Mouse (Mus musculus) thymus, adult 2 months (tissue): ENCODE results near the gene Olfr1385.

Experiments
- CTCF ChIP-seq: fragments of 200-500 bp; IDR thresholded peaks from 2 replicates; pipeline ENCODE4 v1.5.1; 2012; ENCODE audit warnings: mild to moderate bottlenecking, control low read depth, low read length, moderate library complexity, borderline replicate concordance; ENCODE audit not compliant: control insufficient read depth, poor library complexity, insufficient read depth; ENCODE audit errors: extremely low read depth
- POLR2A ChIP-seq: fragments of 200-500 bp; IDR thresholded peaks from 2 replicates; pipeline ENCODE4 v1.6.1; 2012; ENCODE audit warnings: mild to moderate bottlenecking, low read length, control low read depth, moderate library complexity; ENCODE audit not compliant: control insufficient read depth, poor library complexity, insufficient read depth; ENCODE audit errors: extremely low read depth

DNA sequence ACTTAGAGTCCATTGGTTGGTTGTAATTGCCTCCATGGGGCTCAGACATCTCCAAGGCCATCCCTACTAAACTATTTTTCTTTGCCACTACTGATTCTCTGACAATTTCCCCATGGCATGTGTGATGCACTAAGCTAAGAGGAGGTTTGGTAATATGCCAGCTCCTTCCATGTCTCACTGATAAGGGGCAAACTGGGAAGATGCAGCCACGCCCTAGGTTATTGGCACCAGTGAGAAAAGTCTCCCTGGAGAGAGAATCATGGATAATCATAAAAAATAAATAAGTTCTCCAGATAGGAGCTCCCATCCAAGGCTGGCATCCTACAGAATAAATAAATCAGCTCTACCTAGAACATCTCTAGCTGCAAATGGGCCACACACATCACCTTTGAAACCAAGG, 33.8 kb upstream of the Olfr1385 start, which contains the start of gene Olfr1387:
- no peak for TF ChIP-seq CTCF
- TF ChIP-seq POLR2A = no peak
